Mouse (Mus musculus) olfactory bulb, adult 2 months (tissue): ENCODE results near the gene Lrrc59. TPM values are rescaled to one million over a fixed set of nuclear protein-coding genes. Genes with fewer than 3 reads are reported as not detected.

Source experiments
- H3K27ac ChIP-seq: fragments of 200-500 bp; 2 replicates; pipeline ENCODE4 v1.5.1; 2012; ENCODE audit warnings: low read depth, low read length; ENCODE audit not compliant: insufficient read depth
- H3K4me1 ChIP-seq: fragments of 200-500 bp; 2 replicates; pipeline ENCODE4 v1.6.1; 2012; ENCODE audit warnings: low read length; ENCODE audit not compliant: control insufficient read depth, insufficient read depth
- H3K4me3 ChIP-seq: fragments of 200-500 bp; 2 replicates; pipeline ENCODE4 v1.5.1; 2012; ENCODE audit warnings: mild to moderate bottlenecking, low read depth, low read length, moderate library complexity; ENCODE audit not compliant: insufficient read depth
- CTCF ChIP-seq: fragments of 200-500 bp; IDR thresholded peaks from 2 replicates; pipeline ENCODE4 v1.5.1; 2012; ENCODE audit warnings: low read depth, mild to moderate bottlenecking, low read length, moderate library complexity; ENCODE audit not compliant: insufficient read depth
- POLR2A ChIP-seq: fragments of 200-500 bp; IDR thresholded peaks from 2 replicates; pipeline ENCODE4 v1.6.1; 2012; ENCODE audit warnings: mild to moderate bottlenecking, low read depth, low read length, moderate library complexity; ENCODE audit not compliant: insufficient read depth
- WGBS: fragments of 180-500 bp; shearing (Covaris S2); methylation state at CpG from one replicate; pipeline ENCODE4 v1.1.7; 2018; 5-methylcytosine and 5-hydroxymethylcytosine counted together
- polyA plus RNA-seq: library from polyadenylated mRNA; stranded (reverse); fragments of >200 nt; gene quantifications from 2 replicates; pipeline ENCODE4 v1.2.4, GENCODE M21; 2012; ENCODE audit warnings: low replicate concordance; ENCODE audit not compliant: missing spikeins, insufficient read depth, insufficient read length

Gene Lrrc59
- polyA plus RNA-seq, 1 experiment, result not detected

GRCm38 (mm10) chr11:94653663-94654436 lies 24.3 kb downstream of the Lrrc59 start, which contains the start of the genes Mrpl27 and Eme1:
Mrpl27 (plus strand) TSS chr11:94653767.
Eme1 (minus strand) TSS chr11:94653964.
- TF ChIP-seq CTCF, result no peak
- TF ChIP-seq POLR2A, result peak; percentile 57
- Histone ChIP-seq H3K4me3 (peak within 1 kb of the TSS; percentile 83), H3K4me1 (peaks cover 10% of the 10 kb centered on the region), H3K27ac (peak within 1 kb of the TSS; percentile 99)
- under 1% methylated on average over 32 of the region's 32 CpGs for WGBS

GRCm38 (mm10) chr11:94661344-94661743 lies 31.8 kb downstream of the Lrrc59 start:
- TF ChIP-seq CTCF (no peak), POLR2A (no peak)
- no peak overlapping the region for H3K4me3 ChIP-seq
- 68% methylated on average over 1 of the region's 1 CpGs for WGBS
- no peak overlapping the region for H3K27ac ChIP-seq
- H3K4me1 ChIP-seq, result peaks cover 6% of the 10 kb centered on the region; the same call in 1 of the 2 replicates

DNA sequence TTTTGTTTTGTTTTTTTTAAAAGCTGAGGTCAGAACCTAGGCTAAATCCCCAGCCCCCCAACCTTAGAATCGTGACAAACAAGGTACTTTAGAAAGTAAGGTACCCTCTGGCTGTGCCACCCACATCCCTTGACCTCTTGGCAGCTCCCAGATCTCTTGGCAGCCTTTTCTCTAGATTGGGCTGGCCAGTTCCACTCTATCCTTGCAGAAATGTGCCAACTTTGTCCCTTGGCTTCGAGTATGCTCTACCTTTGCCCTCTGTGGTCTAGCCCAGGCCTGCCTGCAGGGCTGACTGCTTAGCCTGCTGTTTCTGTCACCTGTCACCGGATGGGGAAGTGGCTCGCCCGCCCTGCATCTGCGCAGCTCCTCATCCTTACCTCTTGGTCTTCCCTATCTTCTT lies 35.7 kb downstream of the Lrrc59 start:
- no peak for TF ChIP-seq CTCF
- no peak for TF ChIP-seq POLR2A
- H3K4me1 ChIP-seq, result no peaks in the 10 kb centered on the region
- WGBS, result 83% methylated on average over 6 of the region's 6 CpGs
- H3K27ac ChIP-seq, result no peak overlapping the region
- no peak overlapping the region for H3K4me3 ChIP-seq

DNA sequence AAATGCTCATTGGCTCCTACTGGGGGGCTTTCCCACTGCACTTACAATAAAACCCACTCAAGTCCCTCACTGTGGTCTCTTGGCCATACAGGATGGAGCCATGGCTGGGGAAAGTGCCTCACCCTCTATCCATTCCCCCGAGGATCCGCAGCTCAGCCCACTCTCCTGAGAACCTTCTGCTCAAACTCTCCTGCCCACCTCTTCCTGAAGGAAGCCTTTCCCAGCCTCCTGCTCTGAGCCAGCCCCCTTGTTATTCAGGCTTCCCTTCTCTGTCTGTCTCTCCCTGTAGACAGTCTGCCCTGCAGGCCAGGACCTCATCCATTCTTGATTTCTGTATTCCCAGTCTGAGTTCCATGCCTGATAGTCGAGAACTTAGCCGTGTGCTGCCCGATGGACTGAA lies 45.4 kb downstream of the Lrrc59 start:
- TF ChIP-seq CTCF, result no peak
- no peak for TF ChIP-seq POLR2A
- Histone ChIP-seq H3K27ac (no peak overlapping the region), H3K4me1 (peaks cover 31% of the 10 kb centered on the region), H3K4me3 (no peak overlapping the region)
- WGBS, result 74% methylated on average over 5 of the region's 5 CpGs

GRCm38 (mm10) chr11:94675446-94675845 lies 45.9 kb downstream of the Lrrc59 start:
- peaks cover 31% of the 10 kb centered on the region for H3K4me1 ChIP-seq
- H3K27ac ChIP-seq, result no peak overlapping the region
- WGBS, result 79% methylated on average over 5 of the region's 5 CpGs
- TF ChIP-seq POLR2A, result no peak
- TF ChIP-seq CTCF, result no peak
- no peak overlapping the region for H3K4me3 ChIP-seq

DNA sequence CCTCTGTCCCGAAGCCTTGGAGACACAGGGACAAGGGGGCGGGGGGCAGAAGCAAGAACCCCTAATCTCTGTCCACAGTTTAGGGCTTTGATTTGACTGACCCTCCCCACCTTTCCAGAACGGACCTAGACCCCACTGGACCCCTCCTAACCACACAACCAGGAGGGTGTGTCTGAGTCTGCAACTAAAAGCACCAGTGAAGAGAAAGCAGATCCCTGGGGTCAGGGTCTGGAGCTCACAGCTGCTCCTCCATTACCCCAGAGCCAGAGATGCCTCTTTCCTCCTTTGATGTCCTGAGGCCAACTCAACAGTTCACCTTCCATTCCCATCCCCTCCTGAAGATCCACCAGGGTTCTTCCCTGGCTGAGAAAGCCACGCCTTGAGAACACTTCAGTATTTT lies 46.7 kb downstream of the Lrrc59 start:
- 40% methylated on average over 4 of the region's 4 CpGs for WGBS
- TF ChIP-seq CTCF (no peak), POLR2A (no peak)
- peak overlapping the region; percentile 88 for H3K4me3 ChIP-seq
- peaks cover 31% of the 10 kb centered on the region for H3K4me1 ChIP-seq
- H3K27ac ChIP-seq, result no peak overlapping the region

- Histone ChIP-seq H3K4me1 (peaks cover 31% of the 10 kb centered on the region), H3K27ac (peak within 1 kb of the TSS; percentile 36; the same call in 1 of the 2 replicates), H3K4me3 (peak within 1 kb of the TSS; percentile 88)
- under 1% methylated on average over 82 of the region's 82 CpGs for WGBS
- TF ChIP-seq POLR2A (peak; percentile 95), CTCF (no peak)
Measured at GRCm38 (mm10) chr11:94676754-94677606, 47.4 kb downstream of the Lrrc59 start, which contains the start of gene Xylt2. Xylt2 (minus strand) TSS chr11:94677515.

DNA sequence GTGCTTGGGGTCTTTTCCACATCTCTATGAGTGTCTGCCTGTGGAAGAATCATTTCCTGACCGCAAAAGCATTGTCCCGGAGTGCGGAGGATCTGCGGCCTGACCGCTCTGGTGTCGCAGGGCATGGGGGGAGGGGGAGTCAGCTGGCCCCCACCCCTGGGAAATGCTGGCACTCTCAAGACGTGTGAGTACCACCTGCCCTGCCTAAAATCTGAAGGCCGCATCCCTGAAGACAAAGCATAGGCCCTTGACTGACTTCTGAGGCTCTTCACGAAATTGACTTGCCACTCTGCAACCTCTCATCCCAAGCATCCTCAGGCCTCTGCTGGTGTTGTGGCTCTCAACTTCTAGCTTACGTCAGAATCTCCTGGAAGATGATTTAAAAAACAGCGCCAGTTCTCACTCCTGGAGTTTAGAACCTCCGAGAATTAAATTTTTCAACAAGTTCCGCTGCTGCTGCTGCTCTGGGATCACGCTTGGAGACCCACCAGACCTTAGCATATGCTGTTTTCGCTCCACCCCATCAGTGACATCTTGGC lies 48.1 kb downstream of the Lrrc59 start:
- Histone ChIP-seq H3K27ac (no peak overlapping the region), H3K4me3 (peak overlapping the region; percentile 88), H3K4me1 (peaks cover 31% of the 10 kb centered on the region)
- TF ChIP-seq POLR2A, result no peak
- TF ChIP-seq CTCF, result no peak
- 20% methylated on average over 15 of the region's 15 CpGs for WGBS
